Mouse (Mus musculus): Measurements from ENCODE around the gene Dnajb7. TPM values are rescaled to one million over a fixed set of nuclear protein-coding genes. Genes with fewer than 3 reads are reported as not detected.

Gene Dnajb7
- total and polyA plus RNA-seq, 2 experiments from 2014 or later = 0.46 TPM; not detected in 1

- H3K9ac ChIP-seq (replicated peaks; ENCODE audit: low read depth, low read length) = no peak overlapping the region
- H3K27ac ChIP-seq (ENCODE audit: low read depth) = no peak overlapping the region
- DNase-seq (ENCODE audit: low spot score) (no peak), ATAC-seq (ENCODE audit: insufficient read depth, low read depth) (no peak)
- H3K4me2 ChIP-seq (ENCODE audit: low read depth, low read length) = no peak overlapping the region
- no peak overlapping the region for H3K4me3 ChIP-seq (ENCODE audit: low read depth, low read length)
- peaks cover 2% of the 10 kb centered on the region; the same call in 1 of the 2 replicates for H3K4me1 ChIP-seq (ENCODE audit: control insufficient read depth, insufficient read depth)
- TF ChIP-seq CTCF (IDR thresholded peaks at IDR 0.05; ENCODE audit: low read depth) = no peak
- TF ChIP-seq EP300 (IDR thresholded peaks at IDR 0.05; ENCODE audit: low read depth) = no peak
- H3K27me3 ChIP-seq (ENCODE audit: control insufficient read depth, insufficient read depth, low read length) = no peaks in the 10 kb centered on the region
- no peaks in the 10 kb centered on the region for H3K9me3 ChIP-seq (replicated peaks; ENCODE audit: control insufficient read depth, low read length)
- peaks cover 37% of the 10 kb centered on the region for H3K36me3 ChIP-seq (replicated peaks; ENCODE audit: control insufficient read depth, insufficient read depth, low read length)
These were observed 15.1 kb downstream of the Dnajb7 start for GRCm38 (mm10) chr15:81392997-81393396.

DNA sequence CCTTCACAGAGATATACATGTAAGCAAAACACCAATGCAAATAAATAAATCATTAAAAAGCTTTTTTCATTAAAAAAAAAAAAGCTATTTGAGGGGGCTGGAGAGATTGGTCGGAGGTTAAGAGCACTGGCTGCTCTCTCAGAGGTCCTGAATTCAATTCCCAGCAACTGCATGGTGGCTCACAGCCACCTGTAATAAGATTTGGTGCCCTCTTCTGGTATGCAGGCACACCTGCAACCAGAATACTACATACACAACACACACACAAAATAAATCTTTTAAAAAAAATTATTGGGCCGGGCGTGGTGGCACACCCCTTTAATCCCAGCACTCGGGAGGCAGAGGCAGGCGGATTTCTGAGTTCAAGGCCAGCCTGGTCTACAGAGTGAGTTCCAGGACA, 21.8 kb downstream of the Dnajb7 start:
- ATAC-seq (ENCODE audit: insufficient read depth, low read depth) (no peak), DNase-seq (ENCODE audit: low spot score) (no peak)
- Histone ChIP-seq H3K9me3 (replicated peaks; ENCODE audit: control insufficient read depth, low read length) (no peaks in the 10 kb centered on the region), H3K27me3 (ENCODE audit: control insufficient read depth, insufficient read depth, low read length) (no peaks in the 10 kb centered on the region), H3K4me2 (ENCODE audit: low read depth, low read length) (no peak overlapping the region), H3K36me3 (replicated peaks; ENCODE audit: control insufficient read depth, insufficient read depth, low read length) (peaks cover 87% of the 10 kb centered on the region), H3K9ac (replicated peaks; ENCODE audit: low read depth, low read length) (no peak overlapping the region), H3K4me1 (ENCODE audit: control insufficient read depth, insufficient read depth) (no peaks in the 10 kb centered on the region), H3K27ac (ENCODE audit: low read depth) (no peak overlapping the region), H3K4me3 (ENCODE audit: low read depth, low read length) (no peak overlapping the region)
- TF ChIP-seq CTCF (IDR thresholded peaks at IDR 0.05; ENCODE audit: low read depth) (no peak; the same call in 1 of the 2 replicates), EP300 (IDR thresholded peaks at IDR 0.05; ENCODE audit: low read depth) (no peak)
- 93% methylated on average over 5 of the region's 5 CpGs for WGBS

- no peak for TF ChIP-seq EP300 (IDR thresholded peaks at IDR 0.05; ENCODE audit: low read depth)
- no peak for TF ChIP-seq CTCF (IDR thresholded peaks at IDR 0.05; ENCODE audit: low read depth)
- H3K27me3 ChIP-seq (ENCODE audit: control insufficient read depth, insufficient read depth, low read length) = no peaks in the 10 kb centered on the region
These were observed 29.3 kb downstream of the Dnajb7 start for GRCm38 (mm10) chr15:81378845-81379244.

DNA sequence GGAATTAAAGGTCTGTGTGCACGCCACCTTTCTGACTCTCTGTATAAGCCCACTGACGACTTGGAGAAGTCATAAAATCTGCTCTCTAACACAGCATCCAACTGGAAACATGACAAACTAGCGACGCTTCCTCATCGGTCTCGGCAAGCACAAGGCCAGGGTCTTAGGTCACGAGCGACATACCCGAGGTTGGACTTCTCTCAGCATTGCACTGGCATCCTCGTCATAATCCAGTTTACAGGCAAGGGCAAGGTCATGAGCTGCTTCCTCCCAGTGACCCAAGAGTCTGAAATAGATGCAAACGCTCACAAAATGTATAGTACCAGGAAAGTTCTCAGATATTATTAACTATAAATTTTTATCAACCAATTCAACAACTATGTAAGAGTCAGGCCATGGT, 33.5 kb downstream of the Dnajb7 start:
- DNase-seq (ENCODE audit: low spot score) = no peak
- H3K4me1 ChIP-seq (ENCODE audit: control insufficient read depth, insufficient read depth) = no peaks in the 10 kb centered on the region
- no peaks in the 10 kb centered on the region for H3K9me3 ChIP-seq (replicated peaks; ENCODE audit: control insufficient read depth, low read length)
- ATAC-seq (ENCODE audit: insufficient read depth, low read depth) = no peak
- H3K4me3 ChIP-seq (ENCODE audit: low read depth, low read length) = no peak overlapping the region
- TF ChIP-seq EP300 (IDR thresholded peaks at IDR 0.05; ENCODE audit: low read depth) (no peak), CTCF (IDR thresholded peaks at IDR 0.05; ENCODE audit: low read depth) (no peak)
- no peaks in the 10 kb centered on the region for H3K27me3 ChIP-seq (ENCODE audit: control insufficient read depth, insufficient read depth, low read length)
- no peak overlapping the region for H3K27ac ChIP-seq (ENCODE audit: low read depth)
- no peak overlapping the region for H3K9ac ChIP-seq (replicated peaks; ENCODE audit: low read depth, low read length)
- peaks cover 77% of the 10 kb centered on the region for H3K36me3 ChIP-seq (replicated peaks; ENCODE audit: control insufficient read depth, insufficient read depth, low read length)
- H3K4me2 ChIP-seq (ENCODE audit: low read depth, low read length) = no peak overlapping the region
- WGBS = 88% methylated on average over 11 of the region's 11 CpGs

More at GRCm38 (mm10) chr15:81378845-81379244, 29.3 kb downstream of the Dnajb7 start:
- no peak overlapping the region for H3K4me3 ChIP-seq (ENCODE audit: low read depth, low read length)
- H3K27ac ChIP-seq (ENCODE audit: low read depth) = no peak overlapping the region
- WGBS = 87% methylated on average over 2 of the region's 2 CpGs
- no peak overlapping the region for H3K4me2 ChIP-seq (ENCODE audit: low read depth, low read length)
- H3K9ac ChIP-seq (replicated peaks; ENCODE audit: low read depth, low read length) = no peak overlapping the region
- H3K36me3 ChIP-seq (replicated peaks; ENCODE audit: control insufficient read depth, insufficient read depth, low read length) = peaks cover 60% of the 10 kb centered on the region
- no peaks in the 10 kb centered on the region for H3K4me1 ChIP-seq (ENCODE audit: control insufficient read depth, insufficient read depth)
- no peaks in the 10 kb centered on the region for H3K9me3 ChIP-seq (replicated peaks; ENCODE audit: control insufficient read depth, low read length)
- ATAC-seq (ENCODE audit: insufficient read depth, low read depth) (no peak), DNase-seq (ENCODE audit: low spot score) (no peak)

DNA sequence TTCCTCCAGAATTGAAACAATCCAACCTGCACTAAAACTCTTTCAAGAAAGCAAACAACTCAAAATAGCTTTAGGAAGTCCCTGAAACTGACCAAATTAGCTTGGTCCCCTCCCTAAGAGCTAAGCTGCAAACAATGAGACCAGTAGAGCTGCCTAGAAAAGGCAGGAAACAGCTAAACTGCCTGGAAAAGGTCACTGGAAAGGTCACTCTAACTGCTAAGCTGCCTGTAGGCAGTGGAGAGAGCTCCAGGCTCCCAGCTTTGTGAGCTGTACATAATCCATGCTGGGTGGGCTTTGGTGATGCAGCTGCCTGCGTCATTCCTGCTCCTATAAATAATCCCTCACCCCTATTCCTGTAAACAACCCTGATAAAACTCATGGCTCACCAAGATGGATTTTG, 37.7 kb downstream of the Dnajb7 start:
- H3K4me2 ChIP-seq (ENCODE audit: low read depth, low read length) = no peak overlapping the region
- no peak for DNase-seq (ENCODE audit: low spot score)
- no peak overlapping the region for H3K4me3 ChIP-seq (ENCODE audit: low read depth, low read length)
- H3K27me3 ChIP-seq (ENCODE audit: control insufficient read depth, insufficient read depth, low read length) = no peaks in the 10 kb centered on the region
- H3K9me3 ChIP-seq (replicated peaks; ENCODE audit: control insufficient read depth, low read length) = no peaks in the 10 kb centered on the region
- H3K9ac ChIP-seq (replicated peaks; ENCODE audit: low read depth, low read length) = no peak overlapping the region
- no peaks in the 10 kb centered on the region for H3K4me1 ChIP-seq (ENCODE audit: control insufficient read depth, insufficient read depth)
- TF ChIP-seq CTCF (IDR thresholded peaks at IDR 0.05; ENCODE audit: low read depth) = no peak
- TF ChIP-seq EP300 (IDR thresholded peaks at IDR 0.05; ENCODE audit: low read depth) = no peak
- 68% methylated on average over 1 of the region's 1 CpGs for WGBS
- H3K36me3 ChIP-seq (replicated peaks; ENCODE audit: control insufficient read depth, insufficient read depth, low read length) = peaks cover 89% of the 10 kb centered on the region
- no peak overlapping the region for H3K27ac ChIP-seq (ENCODE audit: low read depth)
- ATAC-seq (ENCODE audit: insufficient read depth, low read depth) = no peak

DNA sequence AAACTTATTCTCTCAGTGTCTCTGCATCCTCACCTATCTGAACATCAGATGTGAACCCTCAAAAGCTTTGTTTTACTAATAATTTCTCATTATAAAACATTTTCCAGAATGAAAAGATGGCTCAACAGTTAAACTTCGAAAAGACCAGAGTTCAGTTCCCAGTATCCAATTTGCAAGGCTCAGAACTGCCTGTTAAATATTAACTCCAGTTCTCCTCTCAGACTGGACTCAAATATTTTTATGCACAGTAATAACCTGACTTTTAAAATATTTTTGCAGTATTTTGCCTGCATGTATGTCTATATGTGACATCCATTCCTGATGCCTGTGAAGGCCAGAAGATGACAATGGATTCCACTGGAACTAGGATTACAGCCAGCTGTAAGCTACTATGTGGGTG, 39.5 kb downstream of the Dnajb7 start:
- peaks cover 86% of the 10 kb centered on the region for H3K36me3 ChIP-seq (replicated peaks; ENCODE audit: control insufficient read depth, insufficient read depth, low read length)

More for the DNA sequence above, 39.5 kb downstream of the Dnajb7 start:
- H3K4me3 ChIP-seq (ENCODE audit: low read depth, low read length) = no peak overlapping the region
- H3K27ac ChIP-seq (ENCODE audit: low read depth) = no peak overlapping the region
- ATAC-seq (ENCODE audit: insufficient read depth, low read depth) = no peak
- no peak overlapping the region for H3K9ac ChIP-seq (replicated peaks; ENCODE audit: low read depth, low read length)
- H3K27me3 ChIP-seq (ENCODE audit: control insufficient read depth, insufficient read depth, low read length) = no peaks in the 10 kb centered on the region
- no peak for TF ChIP-seq EP300 (IDR thresholded peaks at IDR 0.05; ENCODE audit: low read depth)
- no peak for TF ChIP-seq CTCF (IDR thresholded peaks at IDR 0.05; ENCODE audit: low read depth)
- H3K4me1 ChIP-seq (ENCODE audit: control insufficient read depth, insufficient read depth) = no peaks in the 10 kb centered on the region
- no peak for DNase-seq (ENCODE audit: low spot score)
- WGBS = 93% methylated on average over 1 of the region's 1 CpGs
- no peaks in the 10 kb centered on the region for H3K9me3 ChIP-seq (replicated peaks; ENCODE audit: control insufficient read depth, low read length)
- H3K4me2 ChIP-seq (ENCODE audit: low read depth, low read length) = no peak overlapping the region

All from heart, postnatal 0 days (tissue).